12 mouse cellular contexts compared by ENCODE assay signal in the genomic region with DNA sequence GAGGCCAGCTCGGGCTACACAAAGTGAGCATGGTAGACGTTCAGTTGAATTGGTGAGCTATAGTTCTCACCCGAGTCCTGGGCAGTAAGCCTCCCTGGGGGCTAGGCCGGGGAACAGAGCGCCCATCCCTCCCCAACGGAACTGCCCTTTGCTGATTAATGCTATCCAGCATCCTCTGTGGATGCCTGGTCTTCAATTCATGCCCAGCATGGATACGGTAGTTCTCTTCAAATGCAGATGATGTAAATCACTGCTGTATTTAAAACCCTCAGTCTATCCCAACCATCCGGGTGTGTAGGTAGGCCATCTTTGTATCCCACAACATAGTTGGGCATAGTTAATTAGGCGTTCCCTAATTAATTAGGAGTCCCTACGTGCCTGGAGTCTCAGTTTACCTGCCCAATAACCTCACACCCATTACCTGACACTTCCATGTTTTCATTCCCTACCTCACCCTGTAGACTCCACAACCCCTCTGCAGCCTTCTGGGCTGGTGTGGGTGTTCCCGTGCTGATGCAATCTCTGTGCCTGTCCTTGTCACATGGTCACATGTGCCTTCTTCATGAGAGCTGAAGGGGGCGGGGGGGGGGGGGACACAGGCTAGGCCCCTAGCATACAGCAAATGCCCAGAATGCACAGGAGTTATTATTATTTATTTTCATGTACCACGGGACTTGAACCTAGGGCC.
"Had no signal": no experiment of that assay in that cellular context is flagged by ENCODE, and none has a peak within 500 bp of the region (broad histone marks: within the 10 kb centered on the region; RNA-seq: fewer than 3 reads in every experiment).

No protein-coding gene starts in this region.

- DNase-seq: gastrocnemius, postnatal 14 days; gastrocnemius, postnatal 36 days; heart, adult 18-20 months; heart, postnatal 10 days; heart, postnatal 4 days; kidney, adult 18-20 months; kidney, adult 8-10 months; kidney, postnatal 10 days; kidney, postnatal 25 days; kidney, postnatal 4 days; liver; liver, embryonic 13.5 days had no signal
